ENCODE assay signal across 16 mouse cellular contexts in genomic region chr10:43061519-43062105, GRCm38 (mm10).
"Had no signal": no experiment of that assay in that cellular context is flagged by ENCODE, and none has a peak within 500 bp of the region (broad histone marks: within the 10 kb centered on the region; RNA-seq: fewer than 3 reads in every experiment).

No protein-coding gene starts in this region.

- DNase-seq: kidney, adult 2 months; kidney, postnatal 25 days; layer of hippocampus, postnatal 36 days; liver, postnatal 0 days; lung, embryonic 14.5 days; retina, postnatal 1 day; right cerebral cortex, postnatal 25 days; spleen, adult 18-20 months; thymus, postnatal 36 days had no signal

- H3K4me2 ChIP-seq: lung, embryonic 14.5 days; midbrain, embryonic 12.5 days; stomach, embryonic 15.5 days had no signal

- H3K9me3 ChIP-seq: midbrain, embryonic 12.5 days; stomach, embryonic 15.5 days had no signal

- ATAC-seq: liver, postnatal 0 days; lung, postnatal 0 days had no signal

- H3K9ac ChIP-seq: liver, embryonic 14.5 days; liver, postnatal 0 days; lung, embryonic 14.5 days; midbrain, embryonic 12.5 days; stomach, embryonic 15.5 days had no signal

- H3K4me1 ChIP-seq: stomach, embryonic 15.5 days had no signal

- H3K36me3 ChIP-seq: midbrain, embryonic 12.5 days; stomach, embryonic 15.5 days had no signal

- H3K4me3 ChIP-seq: left cerebral cortex, adult 2 months; midbrain, embryonic 12.5 days; stomach, embryonic 15.5 days had no signal

- H3K27me3 ChIP-seq: midbrain, embryonic 12.5 days; stomach, embryonic 15.5 days had no signal

- H3K27ac ChIP-seq: kidney, postnatal 0 days; left cerebral cortex, adult 2 months; liver, embryonic 14.5 days; macrophage; midbrain, embryonic 12.5 days; stomach, embryonic 15.5 days had no signal
